Mouse (Mus musculus): Measurements from ENCODE around the gene Mid1. TPM values are rescaled to one million over a fixed set of nuclear protein-coding genes. Genes with fewer than 3 reads are reported as not detected.

The Mid1 gene
- total and polyA plus RNA-seq, 3 experiments = 0.05 to 0.83 (median 0.12) TPM

DNA sequence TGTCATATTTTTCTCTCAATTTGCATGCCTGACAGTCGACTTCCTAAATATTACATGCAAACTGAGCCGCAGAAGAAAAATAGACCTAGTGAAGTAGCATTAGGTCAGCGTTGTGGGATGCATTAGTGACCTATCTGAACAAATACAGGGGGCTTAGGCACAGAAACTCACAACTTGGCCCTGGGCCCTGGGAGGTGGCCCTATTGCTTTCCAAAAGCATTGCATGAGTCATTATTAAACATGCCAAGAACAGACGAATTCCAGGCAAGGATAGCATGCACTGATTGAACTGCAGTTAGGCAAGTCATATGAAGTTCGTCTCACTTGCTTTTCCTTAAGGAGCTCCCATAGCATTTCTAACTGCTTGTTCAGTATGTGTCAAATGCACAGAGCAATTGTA is 183.2 kb downstream of the Mid1 start:
- H3K27me3 ChIP-seq (ENCODE audit: insufficient read depth, low read length) = no peaks in the 10 kb centered on the region
- no peak for DNase-seq (ENCODE audit: low spot score)
- H3K9me3 ChIP-seq (replicated peaks) = no peaks in the 10 kb centered on the region
- no peak for TF ChIP-seq GATA1 (IDR thresholded peaks at IDR 0.05; ENCODE audit: borderline replicate concordance, low read length)
- no peak for TF ChIP-seq GATA2 (IDR thresholded peaks at IDR 0.05; ENCODE audit: borderline replicate concordance, low read depth, low read length)
- no peak for TF ChIP-seq TAL1 (conservative IDR thresholded peaks at IDR 0.05; ENCODE audit: low read depth, low read length)
- TF ChIP-seq POLR2AphosphoS5 (IDR thresholded peaks at IDR 0.05; ENCODE audit: insufficient replicate concordance, low read depth, low read length) = no peak
- TF ChIP-seq CTCF (IDR thresholded peaks at IDR 0.05; ENCODE audit: low read depth, low read length) = no peak
- H3K36me3 ChIP-seq (replicated peaks) = no peaks in the 10 kb centered on the region
- no peaks in the 10 kb centered on the region for H3K4me1 ChIP-seq (ENCODE audit: insufficient read depth, low read depth, low read length)
- H3K4me3 ChIP-seq (ENCODE audit: low read depth, low read length) = no peak overlapping the region
- no peak for ATAC-seq (ENCODE audit: extremely low read depth, insufficient number of reproducible peaks, low FRiP score, poor library complexity, severe bottlenecking)

DNA sequence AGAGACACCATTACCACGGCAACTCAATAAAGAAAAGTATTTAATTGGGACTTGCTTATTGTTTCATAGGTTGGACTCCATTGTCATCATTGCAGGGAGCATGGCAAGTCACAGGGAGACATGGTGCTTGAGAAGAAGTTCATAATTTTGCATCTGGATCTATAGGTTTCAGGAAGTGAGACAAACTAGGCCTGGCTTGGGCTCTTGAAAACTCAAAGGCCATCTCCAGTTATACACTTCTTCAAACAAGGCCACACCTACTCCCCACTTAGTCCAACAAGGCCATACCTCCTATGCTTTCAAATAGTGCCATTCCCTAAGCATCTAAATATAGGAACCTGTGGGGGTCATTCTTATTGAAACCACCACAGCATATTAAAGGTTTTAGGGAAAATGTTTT is 189.5 kb downstream of the Mid1 start:
- no peak for ATAC-seq (ENCODE audit: extremely low read depth, insufficient number of reproducible peaks, low FRiP score, poor library complexity, severe bottlenecking)
- Histone ChIP-seq H3K4me1 (ENCODE audit: insufficient read depth, low read depth, low read length) (no peaks in the 10 kb centered on the region), H3K27me3 (ENCODE audit: insufficient read depth, low read length) (peaks cover 3% of the 10 kb centered on the region), H3K36me3 (replicated peaks) (no peaks in the 10 kb centered on the region), H3K4me3 (ENCODE audit: low read depth, low read length) (no peak overlapping the region), H3K9me3 (replicated peaks) (no peaks in the 10 kb centered on the region)
- TF ChIP-seq GATA1 (IDR thresholded peaks at IDR 0.05; ENCODE audit: borderline replicate concordance, low read length) (no peak), TAL1 (conservative IDR thresholded peaks at IDR 0.05; ENCODE audit: low read depth, low read length) (no peak), POLR2AphosphoS5 (IDR thresholded peaks at IDR 0.05; ENCODE audit: insufficient replicate concordance, low read depth, low read length) (no peak), CTCF (IDR thresholded peaks at IDR 0.05; ENCODE audit: low read depth, low read length) (no peak), GATA2 (IDR thresholded peaks at IDR 0.05; ENCODE audit: borderline replicate concordance, low read depth, low read length) (no peak)
- no peak for DNase-seq (ENCODE audit: low spot score)

DNA sequence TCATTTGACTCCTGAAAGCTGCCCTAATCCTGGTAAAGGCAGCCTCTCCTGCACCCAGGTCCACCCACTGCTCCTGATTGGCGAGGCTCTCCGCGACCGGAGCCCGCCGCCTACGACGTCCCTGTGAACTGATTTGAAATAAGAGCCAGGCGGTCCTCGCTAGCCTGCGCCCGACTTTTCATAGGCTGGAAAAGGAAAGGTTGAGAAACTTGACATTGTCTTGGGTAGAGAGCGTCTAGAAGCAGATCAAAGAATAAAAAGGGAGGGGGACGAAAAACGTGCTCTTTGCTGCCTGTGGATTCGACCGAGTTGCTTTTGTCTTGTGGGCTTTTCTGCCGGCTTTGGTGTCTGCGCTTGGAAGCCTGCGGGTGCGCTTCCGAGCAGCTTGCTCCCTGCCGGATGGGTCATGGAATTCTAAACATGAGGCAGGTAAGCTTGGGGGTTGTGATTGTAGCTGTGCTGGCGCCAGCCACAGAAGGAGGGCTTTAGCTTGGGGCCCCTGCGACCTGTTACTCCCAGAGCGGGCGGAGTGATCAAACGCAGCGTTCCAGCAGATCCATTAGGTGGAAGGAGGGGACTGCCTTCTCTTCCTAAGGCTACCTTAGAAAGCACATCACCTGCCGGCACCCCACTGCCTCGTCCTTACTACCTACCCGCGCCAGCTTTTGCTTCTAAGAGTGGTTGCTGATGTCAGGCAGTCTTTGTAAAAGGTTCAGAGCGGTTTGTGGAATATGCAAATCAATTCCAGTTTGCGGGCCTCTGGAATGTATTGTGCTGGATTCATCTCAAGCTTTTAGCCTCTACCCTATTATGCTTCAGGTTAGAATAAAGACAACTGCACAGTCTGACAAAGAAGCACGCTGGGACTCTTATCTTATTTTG is 194.7 kb downstream of the Mid1 start:
- no peaks in the 10 kb centered on the region for H3K4me1 ChIP-seq (ENCODE audit: insufficient read depth, low read depth, low read length)
- H3K27me3 ChIP-seq (ENCODE audit: insufficient read depth, low read length) = peaks cover 18% of the 10 kb centered on the region
- TF ChIP-seq GATA1 (IDR thresholded peaks at IDR 0.05; ENCODE audit: borderline replicate concordance, low read length) (no peak), POLR2AphosphoS5 (IDR thresholded peaks at IDR 0.05; ENCODE audit: insufficient replicate concordance, low read depth, low read length) (no peak), TAL1 (conservative IDR thresholded peaks at IDR 0.05; ENCODE audit: low read depth, low read length) (no peak), GATA2 (IDR thresholded peaks at IDR 0.05; ENCODE audit: borderline replicate concordance, low read depth, low read length) (no peak), CTCF (IDR thresholded peaks at IDR 0.05; ENCODE audit: low read depth, low read length) (no peak)
- no peak for DNase-seq (ENCODE audit: low spot score)
- no peaks in the 10 kb centered on the region for H3K36me3 ChIP-seq (replicated peaks)
- ATAC-seq (ENCODE audit: extremely low read depth, insufficient number of reproducible peaks, low FRiP score, poor library complexity, severe bottlenecking) = no peak
- no peak overlapping the region for H3K4me3 ChIP-seq (ENCODE audit: low read depth, low read length)
- H3K9me3 ChIP-seq (replicated peaks) = no peaks in the 10 kb centered on the region

DNA sequence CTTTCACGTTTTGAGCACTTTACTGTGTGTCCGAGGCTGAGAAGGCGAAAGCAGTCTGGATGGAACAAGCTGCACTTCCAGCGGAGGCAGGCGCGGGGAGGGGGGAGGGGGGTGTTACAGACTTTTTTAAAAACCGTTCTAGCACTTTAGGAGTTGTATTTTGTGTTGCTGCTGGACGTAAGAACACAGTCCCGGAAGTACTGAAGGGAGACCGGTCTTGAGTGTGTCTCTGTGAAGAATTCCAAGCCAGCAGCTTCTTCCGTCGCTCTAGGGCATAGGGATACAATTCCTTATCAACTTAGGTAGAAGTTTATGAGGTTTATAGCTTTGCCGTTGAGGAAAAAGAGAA is 195.3 kb downstream of the Mid1 start:
- H3K9me3 ChIP-seq (replicated peaks) = no peaks in the 10 kb centered on the region
- ATAC-seq (ENCODE audit: extremely low read depth, insufficient number of reproducible peaks, low FRiP score, poor library complexity, severe bottlenecking) (no peak), DNase-seq (ENCODE audit: low spot score) (no peak)
- TF ChIP-seq CTCF (IDR thresholded peaks at IDR 0.05; ENCODE audit: low read depth, low read length) (no peak), GATA2 (IDR thresholded peaks at IDR 0.05; ENCODE audit: borderline replicate concordance, low read depth, low read length) (no peak), TAL1 (conservative IDR thresholded peaks at IDR 0.05; ENCODE audit: low read depth, low read length) (no peak), POLR2AphosphoS5 (IDR thresholded peaks at IDR 0.05; ENCODE audit: insufficient replicate concordance, low read depth, low read length) (no peak), GATA1 (IDR thresholded peaks at IDR 0.05; ENCODE audit: borderline replicate concordance, low read length) (no peak)
- no peak overlapping the region for H3K4me3 ChIP-seq (ENCODE audit: low read depth, low read length)
- H3K4me1 ChIP-seq (ENCODE audit: insufficient read depth, low read depth, low read length) = no peaks in the 10 kb centered on the region
- H3K27me3 ChIP-seq (ENCODE audit: insufficient read depth, low read length) = peaks cover 18% of the 10 kb centered on the region
- H3K36me3 ChIP-seq (replicated peaks) = no peaks in the 10 kb centered on the region

DNA sequence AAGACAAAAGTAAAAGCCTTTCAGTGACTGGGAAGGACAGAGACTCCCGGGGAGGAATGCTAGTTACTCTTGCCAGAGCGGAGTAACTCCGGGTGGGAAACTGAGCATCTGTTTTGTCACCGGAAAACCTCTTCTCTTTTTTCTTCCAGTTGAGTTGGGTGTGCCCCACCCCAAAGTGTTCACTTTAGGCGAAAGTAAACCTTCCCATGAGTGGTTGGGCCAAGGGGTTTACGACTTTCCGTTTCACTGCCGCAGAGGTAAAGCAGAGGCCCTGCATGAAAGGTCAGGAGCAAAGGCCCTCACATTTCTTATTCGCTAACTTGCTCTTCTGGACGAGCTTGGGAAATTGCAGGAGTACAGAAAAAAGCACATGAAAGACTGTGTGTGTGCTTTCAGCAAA is 195.8 kb downstream of the Mid1 start:
- DNase-seq (ENCODE audit: low spot score) (no peak), ATAC-seq (ENCODE audit: extremely low read depth, insufficient number of reproducible peaks, low FRiP score, poor library complexity, severe bottlenecking) (no peak)
- TF ChIP-seq GATA2 (IDR thresholded peaks at IDR 0.05; ENCODE audit: borderline replicate concordance, low read depth, low read length) = no peak
- TF ChIP-seq GATA1 (IDR thresholded peaks at IDR 0.05; ENCODE audit: borderline replicate concordance, low read length) = no peak
- no peak for TF ChIP-seq TAL1 (conservative IDR thresholded peaks at IDR 0.05; ENCODE audit: low read depth, low read length)
- no peak for TF ChIP-seq CTCF (IDR thresholded peaks at IDR 0.05; ENCODE audit: low read depth, low read length)
- TF ChIP-seq POLR2AphosphoS5 (IDR thresholded peaks at IDR 0.05; ENCODE audit: insufficient replicate concordance, low read depth, low read length) = no peak
- Histone ChIP-seq H3K9me3 (replicated peaks) (no peaks in the 10 kb centered on the region), H3K4me1 (ENCODE audit: insufficient read depth, low read depth, low read length) (no peaks in the 10 kb centered on the region), H3K27me3 (ENCODE audit: insufficient read depth, low read length) (peaks cover 18% of the 10 kb centered on the region), H3K4me3 (ENCODE audit: low read depth, low read length) (no peak overlapping the region), H3K36me3 (replicated peaks) (no peaks in the 10 kb centered on the region)

DNA sequence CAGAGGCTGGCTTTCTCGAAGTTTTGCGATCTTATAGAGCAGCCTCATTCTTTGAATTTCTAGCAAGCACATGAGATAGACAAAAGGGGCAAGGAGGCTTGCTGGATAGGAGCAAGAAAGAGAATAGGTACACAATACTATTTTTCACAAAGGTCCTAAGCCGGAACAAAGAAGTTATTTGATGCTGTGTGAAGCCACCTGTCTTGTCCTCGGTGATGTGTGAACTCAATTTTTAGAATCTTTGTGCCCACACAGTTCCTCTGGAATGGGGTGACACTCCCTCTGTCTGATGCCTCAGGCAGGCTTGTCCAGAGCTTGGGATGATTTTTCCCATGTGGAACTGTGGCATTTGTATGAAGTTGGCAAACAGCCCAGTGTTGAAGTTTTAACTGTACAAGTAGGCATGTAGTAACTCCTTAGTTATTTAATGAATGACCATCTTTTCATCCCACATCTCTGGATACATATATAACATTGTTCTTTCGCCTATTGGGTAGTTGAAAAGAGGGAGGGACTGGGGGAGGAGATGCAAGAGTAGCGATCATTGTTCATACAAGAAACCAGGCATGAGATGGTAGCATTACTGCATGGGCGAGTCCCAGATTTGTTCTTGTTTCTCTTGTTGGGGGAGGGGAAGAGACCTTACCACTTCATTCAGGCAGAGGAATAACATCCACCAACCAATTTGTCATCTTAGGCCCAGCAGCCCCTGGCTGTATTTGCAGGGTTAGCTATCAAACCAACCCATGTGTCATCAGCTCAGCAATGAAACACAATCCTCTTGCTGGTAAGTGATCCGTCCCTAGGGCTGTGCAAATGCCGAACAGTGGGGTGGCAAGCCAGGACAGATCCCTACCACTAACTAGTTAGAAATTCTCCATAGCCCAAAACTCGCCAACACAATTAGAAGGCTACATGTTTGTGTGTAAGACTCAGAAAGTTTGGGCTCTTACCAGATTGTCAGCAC is 196.5 kb downstream of the Mid1 start:
- TF ChIP-seq TAL1 (conservative IDR thresholded peaks at IDR 0.05; ENCODE audit: low read depth, low read length) (no peak), POLR2AphosphoS5 (IDR thresholded peaks at IDR 0.05; ENCODE audit: insufficient replicate concordance, low read depth, low read length) (no peak), GATA1 (IDR thresholded peaks at IDR 0.05; ENCODE audit: borderline replicate concordance, low read length) (no peak), GATA2 (IDR thresholded peaks at IDR 0.05; ENCODE audit: borderline replicate concordance, low read depth, low read length) (no peak), CTCF (IDR thresholded peaks at IDR 0.05; ENCODE audit: low read depth, low read length) (no peak)

More for the DNA sequence above, 196.5 kb downstream of the Mid1 start:
- no peak for DNase-seq (ENCODE audit: low spot score)
- Histone ChIP-seq H3K36me3 (replicated peaks) (no peaks in the 10 kb centered on the region), H3K4me3 (ENCODE audit: low read depth, low read length) (no peak overlapping the region), H3K4me1 (ENCODE audit: insufficient read depth, low read depth, low read length) (no peaks in the 10 kb centered on the region), H3K27me3 (ENCODE audit: insufficient read depth, low read length) (peaks cover 18% of the 10 kb centered on the region), H3K9me3 (replicated peaks) (no peaks in the 10 kb centered on the region)
- no peak for ATAC-seq (ENCODE audit: extremely low read depth, insufficient number of reproducible peaks, low FRiP score, poor library complexity, severe bottlenecking)
